Mouse (Mus musculus): Measurements from ENCODE around the gene Bzw2. TPM values are rescaled to one million over a fixed set of nuclear protein-coding genes. Genes with fewer than 3 reads are reported as not detected.

The Bzw2 gene
- polyA plus RNA-seq, 1 experiment from 2014 or later: 177 TPM

DNA sequence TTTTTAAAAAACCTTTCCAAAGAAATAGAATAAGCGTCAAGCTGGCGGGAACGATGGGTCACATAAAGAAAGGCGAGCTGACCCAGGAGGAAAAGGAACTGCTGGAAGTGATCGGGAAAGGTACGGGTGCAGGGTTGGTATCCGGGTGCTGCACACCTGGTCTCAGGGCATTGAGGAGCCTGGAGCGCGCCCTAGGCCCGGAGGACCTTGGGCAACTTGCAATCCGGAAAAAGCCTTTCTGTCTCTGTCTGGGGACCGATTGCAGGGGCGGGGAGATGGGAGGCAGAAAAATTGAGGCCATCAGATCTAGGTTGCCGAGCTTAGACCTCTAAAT lies 609 bp downstream of the Bzw2 start:
- H3K36me3 ChIP-seq: 0 out of 2 replicates have a peak, but pooled peaks cover 5% of the 10 kb centered on the region
- H3K4me2 ChIP-seq (replicated peaks): peak overlapping the region; percentile 74
- peak; percentile 32; the same call in 1 of the 2 replicates for ATAC-seq (ENCODE audit: insufficient number of reproducible peaks, low FRiP score, low TSS enrichment, low read depth)
- under 1% methylated on average over 14 of the region's 14 CpGs for WGBS
- peak overlapping the region; percentile 96 for H3K27ac ChIP-seq (replicated peaks)
- H3K9ac ChIP-seq: peak overlapping the region; percentile 50
- H3K4me3 ChIP-seq (replicated peaks): peak overlapping the region; percentile 83
- no peaks in the 10 kb centered on the region for H3K9me3 ChIP-seq (replicated peaks)
- H3K27me3 ChIP-seq: no peaks in the 10 kb centered on the region
- peaks cover 23% of the 10 kb centered on the region; the same call in 1 of the 2 replicates for H3K4me1 ChIP-seq

DNA sequence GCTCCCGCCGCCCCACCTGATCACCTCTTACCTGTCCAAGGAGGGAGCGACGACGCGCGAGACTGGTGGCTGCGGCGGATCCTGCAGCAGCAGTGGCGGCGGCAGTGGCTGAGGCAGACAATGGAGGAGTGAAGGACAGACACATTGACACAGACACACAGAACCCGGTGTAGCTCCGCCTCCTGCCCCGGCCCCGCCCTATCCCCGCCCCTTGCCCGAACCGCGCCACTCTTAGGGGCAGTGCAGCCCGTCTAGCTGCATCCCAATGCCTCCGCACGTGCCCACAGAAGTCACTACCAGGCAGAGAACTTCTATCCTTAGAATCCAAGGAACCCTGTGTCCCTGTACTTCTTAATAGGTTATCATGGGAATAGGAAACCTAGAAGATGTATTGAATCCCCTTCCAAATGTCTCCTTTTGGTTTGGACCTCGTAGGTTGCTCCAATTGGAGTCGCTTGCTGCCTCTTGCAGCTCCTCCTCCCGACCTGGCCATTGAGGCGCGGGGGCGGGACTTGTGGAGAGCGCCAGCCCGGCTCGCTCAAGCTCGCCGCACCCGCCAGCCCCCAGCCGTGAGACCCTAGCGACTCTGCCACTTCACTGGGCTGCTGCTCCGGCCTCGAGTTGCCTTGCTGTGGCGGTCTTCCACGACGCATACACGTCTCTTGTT lies 1.1 kb downstream of the Bzw2 start, which contains the start of gene Ankmy2:
TSS of gene Ankmy2 (plus strand) at position 478 of the 667 bp plus-strand sequence.
- Histone ChIP-seq H3K4me1 (peaks cover 23% of the 10 kb centered on the region; the same call in 1 of the 2 replicates), H3K27me3 (no peaks in the 10 kb centered on the region), H3K9me3 (replicated peaks) (no peaks in the 10 kb centered on the region), H3K27ac (replicated peaks) (peak within 1 kb of the TSS; percentile 96), H3K4me2 (replicated peaks) (peak within 1 kb of the TSS; percentile 74), H3K36me3 (0 out of 2 replicates have a peak, but pooled peaks cover 5% of the 10 kb centered on the region), H3K9ac (peak within 1 kb of the TSS; percentile 80), H3K4me3 (replicated peaks) (peak within 1 kb of the TSS; percentile 83)
- WGBS: under 1% methylated on average over 42 of the region's 42 CpGs
- ATAC-seq (ENCODE audit: insufficient number of reproducible peaks, low FRiP score, low TSS enrichment, low read depth): peak; percentile 97

DNA sequence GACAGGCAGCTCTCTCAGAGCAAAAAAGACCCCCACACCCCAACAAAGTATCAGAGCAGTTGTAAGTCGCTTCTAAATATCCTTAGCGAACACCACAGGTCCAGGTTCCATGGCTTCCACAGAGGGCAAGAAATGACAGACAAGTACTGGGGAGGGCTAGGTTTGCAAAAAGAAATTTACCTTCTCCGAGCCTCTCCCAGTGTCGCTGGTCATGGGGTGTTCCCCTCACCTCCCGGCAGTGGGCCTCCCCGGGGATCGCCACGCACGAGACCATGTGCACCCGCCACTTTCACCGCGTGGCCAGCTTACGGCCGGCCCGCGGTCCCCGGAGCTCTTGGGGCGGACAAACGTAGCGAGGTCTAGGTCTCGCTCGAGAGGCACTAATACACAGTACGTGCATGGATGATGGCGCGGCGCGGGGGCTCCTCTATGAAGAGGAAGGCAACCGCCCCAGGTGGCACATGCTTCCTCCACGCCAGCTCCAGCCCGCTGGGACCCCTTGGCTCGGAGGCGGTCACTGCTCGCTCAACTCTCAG lies 1.7 kb downstream of the Bzw2 start:
- peak overlapping the region; percentile 83 for H3K4me3 ChIP-seq (replicated peaks)
- ATAC-seq (ENCODE audit: insufficient number of reproducible peaks, low FRiP score, low TSS enrichment, low read depth): no peak; the same call in 1 of the 2 replicates
- peak overlapping the region; percentile 74 for H3K4me2 ChIP-seq (replicated peaks)
- H3K9me3 ChIP-seq (replicated peaks): no peaks in the 10 kb centered on the region
- no peaks in the 10 kb centered on the region for H3K36me3 ChIP-seq
- H3K4me1 ChIP-seq: peaks cover 23% of the 10 kb centered on the region; the same call in 1 of the 2 replicates
- under 1% methylated on average over 33 of the region's 33 CpGs for WGBS
- H3K27me3 ChIP-seq: no peaks in the 10 kb centered on the region
- peak overlapping the region; percentile 80 for H3K9ac ChIP-seq
- H3K27ac ChIP-seq (replicated peaks): peak overlapping the region; percentile 96

DNA sequence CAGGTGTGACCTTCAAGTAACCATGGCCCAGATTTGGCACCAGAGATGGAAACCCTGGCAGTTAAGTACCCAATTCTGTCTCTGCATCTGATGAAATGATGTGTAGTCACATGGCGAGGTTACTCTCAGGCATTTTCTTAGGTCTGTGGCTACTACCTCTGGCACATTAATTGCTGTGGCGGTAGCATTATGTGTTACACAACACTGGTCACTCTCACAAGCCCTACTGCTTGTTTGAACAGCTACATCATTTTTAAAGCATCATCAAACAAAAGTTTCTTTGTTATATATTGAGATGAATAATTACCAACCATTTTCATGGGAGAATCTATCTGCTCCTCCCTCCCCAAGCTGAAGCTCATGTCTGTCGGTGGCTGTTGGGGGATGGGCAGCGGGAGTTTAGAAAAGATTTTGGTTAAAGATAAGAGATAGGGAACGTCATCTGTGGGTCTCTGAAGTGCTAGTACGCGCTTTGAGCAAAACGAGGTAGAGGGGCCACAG lies 2.7 kb downstream of the Bzw2 start:
- no peak for ATAC-seq (ENCODE audit: insufficient number of reproducible peaks, low FRiP score, low TSS enrichment, low read depth)
- Histone ChIP-seq H3K4me2 (replicated peaks) (peak overlapping the region; percentile 74), H3K9me3 (replicated peaks) (no peaks in the 10 kb centered on the region), H3K27me3 (no peaks in the 10 kb centered on the region), H3K4me1 (peaks cover 23% of the 10 kb centered on the region; the same call in 1 of the 2 replicates), H3K27ac (replicated peaks) (no peak overlapping the region), H3K9ac (peak overlapping the region; percentile 80), H3K36me3 (no peaks in the 10 kb centered on the region), H3K4me3 (replicated peaks) (peak overlapping the region; percentile 83)
- WGBS: 12% methylated on average over 8 of the region's 8 CpGs

- WGBS: 79% methylated on average over 2 of the region's 2 CpGs
- H3K4me3 ChIP-seq (replicated peaks): no peak overlapping the region
- peaks cover 4% of the 10 kb centered on the region; the same call in 1 of the 2 replicates for H3K9me3 ChIP-seq (replicated peaks)
- no peaks in the 10 kb centered on the region for H3K27me3 ChIP-seq
- H3K36me3 ChIP-seq: no peaks in the 10 kb centered on the region
- no peak overlapping the region for H3K27ac ChIP-seq (replicated peaks)
- no peak overlapping the region for H3K4me2 ChIP-seq (replicated peaks)
- H3K4me1 ChIP-seq: peaks cover 12% of the 10 kb centered on the region; the same call in 1 of the 2 replicates
- no peak for ATAC-seq (ENCODE audit: insufficient number of reproducible peaks, low FRiP score, low TSS enrichment, low read depth)
- no peak overlapping the region for H3K9ac ChIP-seq
Measured at GRCm38 (mm10) chr12:36150737-36151136, 7.1 kb downstream of the Bzw2 start.

GRCm38 (mm10) chr12:36150265-36150664 lies 7.6 kb downstream of the Bzw2 start:
- no peaks in the 10 kb centered on the region for H3K36me3 ChIP-seq
- H3K4me1 ChIP-seq: peaks cover 9% of the 10 kb centered on the region; the same call in 1 of the 2 replicates
- peaks cover 4% of the 10 kb centered on the region; the same call in 1 of the 2 replicates for H3K9me3 ChIP-seq (replicated peaks)
- no peak overlapping the region for H3K4me3 ChIP-seq (replicated peaks)
- no peak for ATAC-seq (ENCODE audit: insufficient number of reproducible peaks, low FRiP score, low TSS enrichment, low read depth)
- no peak overlapping the region for H3K27ac ChIP-seq (replicated peaks)
- WGBS: 73% methylated on average over 2 of the region's 2 CpGs
- no peaks in the 10 kb centered on the region for H3K27me3 ChIP-seq
- H3K4me2 ChIP-seq (replicated peaks): no peak overlapping the region
- no peak overlapping the region for H3K9ac ChIP-seq

GRCm38 (mm10) chr12:36146230-36147011 lies 11.5 kb downstream of the Bzw2 start:
- 90% methylated on average over 3 of the region's 3 CpGs for WGBS
- H3K4me1 ChIP-seq: no peaks in the 10 kb centered on the region
- no peaks in the 10 kb centered on the region for H3K36me3 ChIP-seq
- peaks cover 4% of the 10 kb centered on the region; the same call in 1 of the 2 replicates for H3K9me3 ChIP-seq (replicated peaks)
- H3K27me3 ChIP-seq: no peaks in the 10 kb centered on the region
- H3K4me2 ChIP-seq (replicated peaks): no peak overlapping the region
- H3K9ac ChIP-seq: no peak overlapping the region
- H3K27ac ChIP-seq (replicated peaks): no peak overlapping the region
- no peak overlapping the region for H3K4me3 ChIP-seq (replicated peaks)
- no peak for ATAC-seq (ENCODE audit: insufficient number of reproducible peaks, low FRiP score, low TSS enrichment, low read depth)

DNA sequence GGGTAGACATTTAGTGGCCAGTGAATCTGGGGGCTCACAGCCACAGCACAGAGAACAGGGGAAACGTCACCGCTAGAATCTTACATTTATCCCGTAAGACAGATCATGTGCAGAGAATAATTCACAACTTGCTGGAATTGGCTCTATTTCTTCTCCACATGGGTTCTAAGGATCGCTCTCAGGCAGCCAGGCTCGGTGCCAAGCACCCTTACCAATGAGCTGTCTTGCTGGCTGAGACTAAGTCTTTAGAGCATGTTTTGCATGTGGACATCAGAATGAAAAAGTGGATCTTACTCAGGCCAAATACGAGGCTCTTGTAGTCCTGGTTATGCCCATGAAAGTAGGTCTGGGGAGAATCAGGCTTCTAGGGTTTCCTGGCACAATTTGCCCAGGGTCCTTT lies 17.5 kb downstream of the Bzw2 start:
- no peaks in the 10 kb centered on the region for H3K4me1 ChIP-seq
- WGBS: 86% methylated on average over 6 of the region's 6 CpGs
- ATAC-seq (ENCODE audit: insufficient number of reproducible peaks, low FRiP score, low TSS enrichment, low read depth): no peak

GRCm38 (mm10) chr12:36137192-36137591 lies 20.7 kb downstream of the Bzw2 start:
- H3K9me3 ChIP-seq (replicated peaks): no peaks in the 10 kb centered on the region

More for the DNA sequence above, 17.5 kb downstream of the Bzw2 start:
- Histone ChIP-seq H3K4me2 (replicated peaks) (no peak overlapping the region), H3K27ac (replicated peaks) (no peak overlapping the region), H3K4me3 (replicated peaks) (no peak overlapping the region), H3K9me3 (replicated peaks) (no peaks in the 10 kb centered on the region), H3K27me3 (no peaks in the 10 kb centered on the region), H3K9ac (no peak overlapping the region), H3K36me3 (peaks cover 7% of the 10 kb centered on the region; the same call in 1 of the 2 replicates)

GRCm38 (mm10) chr12:36136285-36136684 lies 21.6 kb downstream of the Bzw2 start:
- no peaks in the 10 kb centered on the region for H3K4me1 ChIP-seq
- no peak overlapping the region for H3K9ac ChIP-seq
- H3K36me3 ChIP-seq: peaks cover 24% of the 10 kb centered on the region
- no peak overlapping the region for H3K4me2 ChIP-seq (replicated peaks)
- ATAC-seq (ENCODE audit: insufficient number of reproducible peaks, low FRiP score, low TSS enrichment, low read depth): no peak
- H3K4me3 ChIP-seq (replicated peaks): no peak overlapping the region
- 96% methylated on average over 8 of the region's 8 CpGs for WGBS
- H3K27ac ChIP-seq (replicated peaks): no peak overlapping the region
- no peaks in the 10 kb centered on the region for H3K27me3 ChIP-seq
- H3K9me3 ChIP-seq (replicated peaks): no peaks in the 10 kb centered on the region

More at GRCm38 (mm10) chr12:36137192-36137591, 20.7 kb downstream of the Bzw2 start:
- no peak overlapping the region for H3K4me2 ChIP-seq (replicated peaks)
- 89% methylated on average over 4 of the region's 4 CpGs for WGBS
- H3K4me3 ChIP-seq (replicated peaks): no peak overlapping the region
- H3K4me1 ChIP-seq: no peaks in the 10 kb centered on the region
- no peak for ATAC-seq (ENCODE audit: insufficient number of reproducible peaks, low FRiP score, low TSS enrichment, low read depth)
- H3K9ac ChIP-seq: no peak overlapping the region
- H3K27me3 ChIP-seq: no peaks in the 10 kb centered on the region
- no peak overlapping the region for H3K27ac ChIP-seq (replicated peaks)
- peaks cover 16% of the 10 kb centered on the region; the same call in 1 of the 2 replicates for H3K36me3 ChIP-seq

GRCm38 (mm10) chr12:36135409-36135808 lies 22.5 kb downstream of the Bzw2 start:
- no peaks in the 10 kb centered on the region for H3K4me1 ChIP-seq
- H3K36me3 ChIP-seq: peaks cover 22% of the 10 kb centered on the region
- H3K4me2 ChIP-seq (replicated peaks): no peak overlapping the region
- ATAC-seq (ENCODE audit: insufficient number of reproducible peaks, low FRiP score, low TSS enrichment, low read depth): no peak
- H3K9ac ChIP-seq: no peak overlapping the region
- 90% methylated on average over 3 of the region's 3 CpGs for WGBS
- H3K27ac ChIP-seq (replicated peaks): no peak overlapping the region
- H3K9me3 ChIP-seq (replicated peaks): no peaks in the 10 kb centered on the region
- H3K4me3 ChIP-seq (replicated peaks): no peak overlapping the region
- no peaks in the 10 kb centered on the region for H3K27me3 ChIP-seq
